In genomic region chr4:14145461-14145860, GRCm38 (mm10) we compare ENCODE assay signal across 11 mouse cellular contexts.
A peak's percentile ranks its signal among the peaks of the same experiment; 100 is the strongest.
DNase-seq lines count a peak whose midpoint lies in the region; ATAC-seq and TF ChIP-seq lines count a peak whose summit lies in the region.
"Had no signal": no experiment of that assay in that cellular context is flagged by ENCODE, and none has a peak within 500 bp of the region (broad histone marks: within the 10 kb centered on the region; RNA-seq: fewer than 3 reads in every experiment).

No protein-coding gene starts in this region.

- TF ChIP-seq POLR2A in myocyte (IDR thresholded peaks at IDR 0.05; ENCODE audit: insufficient read length, low read depth): no peak

- H3K4me3 ChIP-seq in forebrain, embryonic 14.5 days (ENCODE audit: low read depth, low read length): no peak overlapping the region
- H3K4me3 ChIP-seq in forebrain, embryonic 16.5 days (replicated peaks; ENCODE audit: low read length): no peak overlapping the region
- no peak overlapping the region for H3K4me3 ChIP-seq in midbrain, embryonic 11.5 days (ENCODE audit: low read depth, low read length)
- H3K4me3 ChIP-seq in midbrain, postnatal 0 days (ENCODE audit: low read depth, low read length): no peak overlapping the region
- no peak overlapping the region for H3K4me3 ChIP-seq in myocyte
- H3K4me3 ChIP-seq: heart, adult 2 months had no signal

- H3K9ac ChIP-seq in forebrain, embryonic 14.5 days (ENCODE audit: low read length): no peak overlapping the region
- H3K9ac ChIP-seq in forebrain, embryonic 16.5 days (replicated peaks; ENCODE audit: low read depth, low read length): no peak overlapping the region
- no peak overlapping the region for H3K9ac ChIP-seq in midbrain, embryonic 11.5 days (ENCODE audit: low read length)
- no peak overlapping the region for H3K9ac ChIP-seq in midbrain, postnatal 0 days (replicated peaks; ENCODE audit: low read length, poor library complexity, severe bottlenecking)

- 52% methylated on average over 5 of the region's 5 CpGs for WGBS in forebrain, embryonic 14.5 days
- WGBS in forebrain, embryonic 16.5 days: 52% methylated on average over 5 of the region's 5 CpGs
- WGBS in midbrain, embryonic 11.5 days: 57% methylated on average over 5 of the region's 5 CpGs
- WGBS in midbrain, postnatal 0 days: 61% methylated on average over 5 of the region's 5 CpGs

- H3K27me3 ChIP-seq in forebrain, embryonic 14.5 days (replicated peaks; ENCODE audit: control insufficient read depth, insufficient read depth, low read length): no peaks in the 10 kb centered on the region
- no peaks in the 10 kb centered on the region for H3K27me3 ChIP-seq in forebrain, embryonic 16.5 days (replicated peaks; ENCODE audit: control insufficient read depth, insufficient read depth, low read length)
- H3K27me3 ChIP-seq in midbrain, embryonic 11.5 days (ENCODE audit: control insufficient read depth, insufficient read depth, low read length): no peaks in the 10 kb centered on the region
- no peaks in the 10 kb centered on the region for H3K27me3 ChIP-seq in midbrain, postnatal 0 days (ENCODE audit: insufficient read depth, low read length)
- H3K27me3 ChIP-seq in myocyte (ENCODE audit: control insufficient read depth, insufficient read depth, insufficient read length): no peaks in the 10 kb centered on the region
- H3K27me3 ChIP-seq: CH12.LX had no signal

- peak; percentile 22 for DNase-seq in forebrain, embryonic 14.5 days (ENCODE audit: low spot score)
- DNase-seq in midbrain, embryonic 11.5 days (ENCODE audit: low spot score, missing footprints): peak; percentile 90
- no peak for DNase-seq in midbrain, postnatal 0 days (ENCODE audit: low spot score)
- DNase-seq in embryo, embryonic 11.5 days (ENCODE audit: low read depth, low spot score): peak; percentile 58
- no peak for DNase-seq in B cell, adult 2 months
- DNase-seq: cerebellum, adult 11-12 months had no signal

- no peak overlapping the region for H3ac ChIP-seq in myocyte (ENCODE audit: control insufficient read depth, insufficient read length)

- no peak overlapping the region for H3K4me2 ChIP-seq in forebrain, embryonic 14.5 days (ENCODE audit: low read length)
- no peak overlapping the region for H3K4me2 ChIP-seq in forebrain, embryonic 16.5 days (ENCODE audit: low read length)
- H3K4me2 ChIP-seq in midbrain, embryonic 11.5 days: no peak overlapping the region
- no peak overlapping the region for H3K4me2 ChIP-seq in midbrain, postnatal 0 days (ENCODE audit: low read depth, low read length, poor library complexity, severe bottlenecking)
- H3K4me2 ChIP-seq in myocyte (ENCODE audit: low read depth): no peak overlapping the region

- no peaks in the 10 kb centered on the region for H3K79me2 ChIP-seq in myocyte (ENCODE audit: control insufficient read depth, insufficient read depth)

- H3K36me3 ChIP-seq in forebrain, embryonic 14.5 days (ENCODE audit: control insufficient read depth, insufficient read depth, low read length): no peaks in the 10 kb centered on the region
- no peaks in the 10 kb centered on the region for H3K36me3 ChIP-seq in forebrain, embryonic 16.5 days (ENCODE audit: control insufficient read depth, insufficient read depth)
- no peaks in the 10 kb centered on the region for H3K36me3 ChIP-seq in midbrain, embryonic 11.5 days (ENCODE audit: control insufficient read depth, insufficient read depth, low read length)
- no peaks in the 10 kb centered on the region for H3K36me3 ChIP-seq in midbrain, postnatal 0 days (ENCODE audit: insufficient read depth, low read length)
- H3K36me3 ChIP-seq in myocyte (ENCODE audit: control insufficient read depth, insufficient read depth): no peaks in the 10 kb centered on the region

- H3K4me1 ChIP-seq in forebrain, embryonic 14.5 days (ENCODE audit: control insufficient read depth, insufficient read depth, low read length): no peaks in the 10 kb centered on the region
- 0 out of 2 replicates have a peak, but pooled peaks cover 3% of the 10 kb centered on the region for H3K4me1 ChIP-seq in forebrain, embryonic 16.5 days (replicated peaks; ENCODE audit: control insufficient read depth, insufficient read depth, low read length)
- no peaks in the 10 kb centered on the region for H3K4me1 ChIP-seq in midbrain, embryonic 11.5 days (ENCODE audit: control insufficient read depth, insufficient read depth, low read length)
- no peaks in the 10 kb centered on the region for H3K4me1 ChIP-seq in midbrain, postnatal 0 days (ENCODE audit: insufficient read depth, low read length)

- no peaks in the 10 kb centered on the region for H3K9me3 ChIP-seq in forebrain, embryonic 14.5 days (replicated peaks; ENCODE audit: control insufficient read depth, low read length)
- H3K9me3 ChIP-seq in forebrain, embryonic 16.5 days (ENCODE audit: control insufficient read depth, low read length): no peaks in the 10 kb centered on the region
- no peaks in the 10 kb centered on the region for H3K9me3 ChIP-seq in midbrain, embryonic 11.5 days (ENCODE audit: control insufficient read depth, low read length)
- no peaks in the 10 kb centered on the region for H3K9me3 ChIP-seq in midbrain, postnatal 0 days (ENCODE audit: low read length)

- ATAC-seq in forebrain, embryonic 14.5 days: no peak
- no peak for ATAC-seq in forebrain, embryonic 16.5 days
- no peak for ATAC-seq in midbrain, embryonic 11.5 days (ENCODE audit: low FRiP score)
- no peak for ATAC-seq in midbrain, postnatal 0 days (ENCODE audit: low FRiP score)
- no peak for ATAC-seq in inflammation-experienced regulatory T-cells, adult 6 months

- H3K27ac ChIP-seq in forebrain, embryonic 14.5 days (ENCODE audit: low read depth, low read length): no peak overlapping the region
- H3K27ac ChIP-seq in forebrain, embryonic 16.5 days (ENCODE audit: low read length): no peak overlapping the region
- H3K27ac ChIP-seq in midbrain, embryonic 11.5 days (ENCODE audit: low read depth, low read length): no peak overlapping the region
- H3K27ac ChIP-seq in midbrain, postnatal 0 days (ENCODE audit: low read depth, low read length): no peak overlapping the region
- H3K27ac ChIP-seq: heart, adult 2 months had no signal

- TF ChIP-seq CTCF in midbrain, postnatal 0 days (IDR thresholded peaks at IDR 0.05): no peak

TF ChIP-seq in myocyte, 11 proteins besides CTCF, POLR2A, EP300 and RAD21:
- TF ChIP-seq REST (IDR thresholded peaks at IDR 0.05; ENCODE audit: insufficient read depth, insufficient read length): peak; percentile 85
- no peak for TF ChIP-seq MYOD1 (IDR thresholded peaks at IDR 0.05; ENCODE audit: control insufficient read depth in 1 of 3, insufficient read length in 2 of 3, low read depth in 2 of 3)
TF ChIP-seq in myocyte: peak in this region for 1.

Comparison
In these comparisons a context has a peak if more than half of its experiments do, and no peak if none do; other contexts are left out.
1. DNase-seq: peak in forebrain, embryonic 14.5 days (single experiment), midbrain, embryonic 11.5 days (single experiment) and embryo, embryonic 11.5 days (single experiment); none in midbrain, postnatal 0 days (single experiment) and B cell, adult 2 months (0 of 2).